Mouse (Mus musculus) CH12.LX (cell line): Measurements from ENCODE around the gene Cfap99. TPM values are rescaled to one million over a fixed set of nuclear protein-coding genes. Genes with fewer than 3 reads are reported as not detected.

Experiments
- DNase-seq: peaks from one replicate; pipeline ENCODE4 v3.0.0-alpha.2; 2013; ENCODE audit errors: extremely low read depth
- H3K27ac ChIP-seq: 2 replicates; pipeline ENCODE4 v1.5.1; 2012; ENCODE audit warnings: low read depth, mild to moderate bottlenecking, control low read depth, moderate library complexity; ENCODE audit not compliant: insufficient read depth
- H3K27me3 ChIP-seq: replicated peaks from 2 replicates; pipeline ENCODE3; 2012; ENCODE audit warnings: inconsistent platforms
- H3K36me3 ChIP-seq, 2 experiments: replicated peaks in 1 of 2; 2 replicates each; pipeline versions ENCODE3 to v1.6.1; 2012; ENCODE audit warnings: inconsistent platforms in 1 of 2, low read length in 1 of 2, mild to moderate bottlenecking in 1 of 2, mixed read lengths in 1 of 2, moderate library complexity in 1 of 2; ENCODE audit not compliant: control insufficient read depth in 1 of 2, insufficient read depth in 1 of 2
- H3K4me1 ChIP-seq, 2 experiments: 2 replicates each; pipeline ENCODE4 v1.6.1; 2012; ENCODE audit warnings: inconsistent platforms in 1 of 2, moderate library complexity in 1 of 2; ENCODE audit not compliant: insufficient read depth in 2 of 2, control insufficient read depth in 1 of 2
- H3K4me2 ChIP-seq: 2 replicates; pipeline ENCODE4 v1.6.1; 2012; ENCODE audit warnings: low read depth, mild to moderate bottlenecking, control low read depth; ENCODE audit not compliant: poor library complexity, insufficient read depth, severe bottlenecking
- H3K4me3 ChIP-seq, 3 experiments: fragments of 150-350 bp in 1 of 3; sonication (generic) in 1 of 3; replicated peaks in 1 of 3; 2 replicates each; pipeline versions ENCODE3 to v1.5.1; 2011 to 2012; ENCODE audit warnings: low read depth in 2 of 3, low read length in 2 of 3, mild to moderate bottlenecking in 2 of 3, moderate library complexity in 2 of 3, control low read depth in 1 of 3, improper control_type of control experiment in 1 of 3, inconsistent platforms in 1 of 3, mixed read lengths in 1 of 3; ENCODE audit not compliant: poor library complexity in 1 of 3
- H3K79me2 ChIP-seq: replicated peaks from 2 replicates; pipeline ENCODE4 v1.6.1; 2012; ENCODE audit warnings: mild to moderate bottlenecking, moderate library complexity; ENCODE audit not compliant: control insufficient read depth, poor library complexity, insufficient read depth, severe bottlenecking; ENCODE audit errors: extremely low read depth
- H3K9ac ChIP-seq: 2 replicates; pipeline ENCODE4 v1.6.1; 2012; ENCODE audit warnings: low read depth, mild to moderate bottlenecking, control low read depth, moderate library complexity; ENCODE audit not compliant: insufficient read depth
- H3K9me3 ChIP-seq: replicated peaks from 2 replicates; pipeline ENCODE3; 2012; ENCODE audit warnings: low read length, inconsistent platforms, mixed read lengths
- BHLHE40 ChIP-seq: IDR thresholded peaks from 2 replicates; pipeline ENCODE4 v1.6.1; 2011; ENCODE audit warnings: mild to moderate bottlenecking, low read depth, low read length, improper control_type of control experiment
- CHD2 ChIP-seq: IDR thresholded peaks from 2 replicates; pipeline ENCODE4 v1.6.1; 2011; ENCODE audit warnings: low read length, improper control_type of control experiment
- ETS1 ChIP-seq: conservative IDR thresholded peaks from 2 replicates; pipeline ENCODE4 v1.6.1; 2012; ENCODE audit warnings: low read depth, mild to moderate bottlenecking, inconsistent platforms, low read length, improper control_type of control experiment, moderate library complexity
- IRF4 ChIP-seq: IDR thresholded peaks from 2 replicates; pipeline ENCODE4 v1.6.1; 2014; ENCODE audit warnings: low read depth, mild to moderate bottlenecking, inconsistent platforms, low read length, improper control_type of control experiment
- MAX ChIP-seq: IDR thresholded peaks from 2 replicates; pipeline ENCODE4 v1.6.1; 2011; ENCODE audit warnings: low read length, improper control_type of control experiment
- MAZ ChIP-seq: IDR thresholded peaks from 2 replicates; pipeline ENCODE4 v1.6.1; 2012; ENCODE audit warnings: low read depth, mild to moderate bottlenecking, inconsistent platforms, low read length, improper control_type of control experiment, moderate library complexity
- MEF2A ChIP-seq: IDR thresholded peaks from 2 replicates; pipeline ENCODE4 v1.6.1; 2014; ENCODE audit warnings: low read depth, mild to moderate bottlenecking, inconsistent platforms, low read length, improper control_type of control experiment, borderline replicate concordance
- MYC ChIP-seq: IDR thresholded peaks from 2 replicates; pipeline ENCODE4 v1.6.1; 2011; ENCODE audit warnings: low read depth, mild to moderate bottlenecking, improper control_type of control experiment, low read length
- NRF1 ChIP-seq: IDR thresholded peaks from 2 replicates; pipeline ENCODE4 v1.6.1; 2014; ENCODE audit warnings: low read depth, mild to moderate bottlenecking, inconsistent platforms, low read length, improper control_type of control experiment, moderate library complexity
- RAD21 ChIP-seq: IDR thresholded peaks from 2 replicates; pipeline ENCODE4 v1.6.1; 2011; ENCODE audit warnings: low read depth, mild to moderate bottlenecking, low read length, improper control_type of control experiment, moderate library complexity
- TBP ChIP-seq: conservative IDR thresholded peaks from 2 replicates; pipeline ENCODE4 v1.6.1; 2011; ENCODE audit warnings: low read depth, low read length, improper control_type of control experiment
- TCF12 ChIP-seq: IDR thresholded peaks from 2 replicates; pipeline ENCODE4 v1.6.1; 2014; ENCODE audit warnings: low read depth, mild to moderate bottlenecking, inconsistent platforms, low read length, improper control_type of control experiment
- UBTF ChIP-seq: IDR thresholded peaks from 2 replicates; pipeline ENCODE4 v1.6.1; 2012; ENCODE audit warnings: low read depth, mild to moderate bottlenecking, inconsistent platforms, low read length, improper control_type of control experiment, moderate library complexity
- USF1 ChIP-seq: IDR thresholded peaks from 2 replicates; pipeline ENCODE4 v1.6.1; 2014; ENCODE audit warnings: low read depth, mild to moderate bottlenecking, inconsistent platforms, low read length, improper control_type of control experiment
- dilution Hi-C: fragments of 300-500 bp; cut with MboI; formaldehyde crosslinking; loops from 2 replicates; pipeline ENCODE4 v1.14.3; 2020; ENCODE audit warnings: low sequenced_read_pairs; ENCODE audit not compliant: extremely low pct_unique_long_range_greater_than_20kb, extremely low pct_ligation_motif_present
- in situ Hi-C: fragments of 300-500 bp; cut with MboI; formaldehyde crosslinking; loops from 3 replicates; pipeline ENCODE4 v1.14.3; 2019; ENCODE audit warnings: low sequenced_read_pairs, low pct_ligation_motif_present, low pct_unique_long_range_greater_than_20kb, mixed read lengths
- polyA plus RNA-seq: library from polyadenylated mRNA; unstranded; fragments of >175 nt; gene quantifications from 2 replicates; pipeline ENCODE4 v1.2.1, GENCODE M21; 2012; ENCODE audit warnings: low read depth; ENCODE audit not compliant: insufficient read length
- total RNA-seq, 2 experiments: library from RNA; depleted of rRNA; stranded (reverse); fragments of 300-350 nt in 1 of 2; fragments of >200 nt in 1 of 2; gene quantifications; 2 replicates each; pipeline ENCODE4 v1.2.3; 2012 to 2014

Gene Cfap99
- total RNA-seq (2012; rRNA removed) (not detected in 2 replicates), total RNA-seq (2014; rRNA removed) (not detected in 2 replicates), polyA plus RNA-seq (not detected in 2 replicates)

GRCm38 (mm10) chr5:34288154-34288716 lies at the start of gene Cfap99, which contains the start of gene Zfyve28:
Gene Cfap99, plus strand, starts transcription at chr5:34288600.
Gene Zfyve28, minus strand, starts transcription at chr5:34288449.
- peak within 1 kb of the TSS in 1 of 3 experiments; percentile 45 for H3K4me3 ChIP-seq
- TF ChIP-seq MAZ, result no peak
- peak; percentile 30; the same call in 1 of the 2 replicates for TF ChIP-seq NRF1
- no peak for TF ChIP-seq TBP
- in situ Hi-C loops, result no loop called here
- dilution Hi-C loops, result no loop called here
- DNase-seq, result no peak
- H3K4me1 ChIP-seq, result peaks cover 0 to 8% of the 10 kb centered on the region in 2 experiments; a peak in 3 of 4 replicates
- no peaks in the 10 kb centered on the region for H3K79me2 ChIP-seq
- no peaks in the 10 kb centered on the region for H3K36me3 ChIP-seq
- H3K9me3 ChIP-seq, result peaks cover 24% of the 10 kb centered on the region
- peak within 1 kb of the TSS; percentile 50; the same call in 1 of the 2 replicates for H3K4me2 ChIP-seq
- H3K27me3 ChIP-seq, result no peaks in the 10 kb centered on the region
- H3K9ac ChIP-seq, result no peak within 1 kb of the TSS
- no peak within 1 kb of the TSS for H3K27ac ChIP-seq

DNA sequence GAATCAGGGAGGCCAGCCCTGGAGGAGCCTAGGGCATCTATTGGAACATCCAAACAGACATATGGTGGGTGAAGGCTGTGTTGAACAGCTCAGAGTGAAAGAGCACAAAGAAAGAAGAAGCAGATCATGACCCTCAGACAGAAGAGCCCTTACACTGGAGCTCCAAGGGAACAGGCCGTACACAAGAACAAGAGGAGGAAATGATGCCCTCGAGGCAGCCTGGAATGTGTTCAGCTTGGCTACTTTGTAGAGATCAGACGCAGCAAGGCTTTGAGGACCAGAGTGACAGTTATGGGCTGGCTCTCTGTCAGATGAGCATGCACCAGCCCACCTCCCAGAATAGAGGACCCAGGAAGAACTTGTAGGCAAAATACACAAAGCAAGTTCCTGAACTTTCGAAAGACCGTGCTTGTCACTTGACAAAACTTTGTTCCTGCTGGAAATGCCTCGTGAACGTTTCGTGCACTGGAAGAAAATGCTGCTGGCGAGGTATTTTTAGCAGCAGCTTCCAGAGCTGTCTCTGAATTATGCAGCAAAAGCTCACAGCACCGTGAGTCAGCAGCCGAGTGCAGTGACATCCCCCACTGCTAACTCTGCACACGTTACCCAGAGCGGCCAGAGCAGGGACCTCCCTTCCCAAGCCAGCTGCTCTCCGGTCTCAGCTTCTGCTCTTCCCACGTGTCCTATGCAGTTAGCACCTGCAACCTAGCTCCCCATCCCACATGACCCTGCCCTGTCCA lies 46.0 kb upstream of the Cfap99 start:
- H3K4me3 ChIP-seq, result no peak overlapping the region
- H3K36me3 ChIP-seq, result no peaks in the 10 kb centered on the region
- H3K9ac ChIP-seq, result no peak overlapping the region
- dilution Hi-C loops (no loop called here), in situ Hi-C loops (no loop called here)
- H3K4me1 ChIP-seq, result peaks cover 17 to 67% of the 10 kb centered on the region in 2 experiments
- TF ChIP-seq ETS1 (peak; percentile 33; the same call in 1 of the 2 replicates), TCF12 (0 out of 2 replicates have a peak, but pooled peaks have one; percentile 28), UBTF (no peak), IRF4 (0 out of 2 replicates have a peak, but pooled peaks have one; percentile 23), USF1 (no peak), MYC (no peak), RAD21 (no peak), MAX (peak; percentile 32; the same call in 1 of the 2 replicates), CHD2 (no peak), MEF2A (peak; percentile 75), BHLHE40 (peak; percentile 36; the same call in 1 of the 2 replicates)
- H3K27ac ChIP-seq, result no peak overlapping the region
- 0 out of 2 replicates have a peak overlapping the region, but pooled peaks have one; percentile 12 for H3K4me2 ChIP-seq
- DNase-seq, result peak; percentile 66
- H3K9me3 ChIP-seq, result no peaks in the 10 kb centered on the region
- H3K27me3 ChIP-seq, result no peaks in the 10 kb centered on the region
- H3K79me2 ChIP-seq, result no peaks in the 10 kb centered on the region
